Mouse (Mus musculus) liver, postnatal 0 days (tissue): ENCODE measurements around the gene Naaa.

ENCODE experiments used
- CTCF ChIP-seq: sonication (generic); IDR thresholded peaks from 2 replicates; pipeline ENCODE4 v1.5.1; 2016; ENCODE audit warnings: antibody characterized with exemption, low read depth
- EP300 ChIP-seq: IDR thresholded peaks from 2 replicates; pipeline ENCODE4 v1.6.1; 2016; ENCODE audit warnings: antibody characterized with exemption, low read depth, mild to moderate bottlenecking

GRCm38 (mm10) chr5:92278942-92279537 lies 1.1 kb upstream of the Naaa start:
- TF ChIP-seq CTCF (no peak), EP300 (no peak)
